Mouse (Mus musculus): ENCODE results near the gene Rarres2. TPM values are rescaled to one million over a fixed set of nuclear protein-coding genes. Genes with fewer than 3 reads are reported as not detected.

Gene Rarres2
- polyA plus RNA-seq, 1 experiment = 13.7 TPM

- Histone ChIP-seq H3K27me3 (ENCODE audit: control insufficient read depth, insufficient read depth, low read length) (no peaks in the 10 kb centered on the region), H3K4me3 (replicated peaks; ENCODE audit: insufficient read depth, low read depth, low read length) (peak within 1 kb of the TSS; percentile 79), H3K4me1 (ENCODE audit: control insufficient read depth, insufficient read depth, low read length) (peaks cover 10% of the 10 kb centered on the region), H3K27ac (ENCODE audit: insufficient read depth, low read length) (peak within 1 kb of the TSS; percentile 96)
- peak; percentile 48; the same call in 1 of the 2 replicates for TF ChIP-seq POLR2A (IDR thresholded peaks at IDR 0.05; ENCODE audit: borderline replicate concordance, insufficient read depth, low read length)
- TF ChIP-seq CTCF (IDR thresholded peaks at IDR 0.05; ENCODE audit: borderline replicate concordance, insufficient read depth, low read depth, low read length) = peak; percentile 59
- DNase-seq = peak; percentile 96 to 99
- 1% methylated on average over 45 of the region's 45 CpGs for WGBS
Observed at GRCm38 (mm10) chr6:48593158-48594042, 20.8 kb upstream of the Rarres2 start, which contains the start of the genes Repin1 and Gm44965. Gene Repin1 (plus strand): TSS chr6:48593883. Gene Gm44965 (plus strand): TSS chr6:48593941.

GRCm38 (mm10) chr6:48591871-48592270, 19.3 kb upstream of the Rarres2 start:
- H3K4me1 ChIP-seq (ENCODE audit: control insufficient read depth, insufficient read depth, low read length) = peaks cover 4% of the 10 kb centered on the region
- H3K27ac ChIP-seq (ENCODE audit: insufficient read depth, low read length) = no peak overlapping the region
- H3K27me3 ChIP-seq (ENCODE audit: control insufficient read depth, insufficient read depth, low read length) = no peaks in the 10 kb centered on the region
- WGBS = 96% methylated on average over 6 of the region's 6 CpGs
- H3K4me3 ChIP-seq (replicated peaks; ENCODE audit: insufficient read depth, low read depth, low read length) = no peak overlapping the region
- no peak for DNase-seq
- no peak for TF ChIP-seq CTCF (IDR thresholded peaks at IDR 0.05; ENCODE audit: borderline replicate concordance, insufficient read depth, low read depth, low read length)
- no peak for TF ChIP-seq POLR2A (IDR thresholded peaks at IDR 0.05; ENCODE audit: borderline replicate concordance, insufficient read depth, low read length)

DNA sequence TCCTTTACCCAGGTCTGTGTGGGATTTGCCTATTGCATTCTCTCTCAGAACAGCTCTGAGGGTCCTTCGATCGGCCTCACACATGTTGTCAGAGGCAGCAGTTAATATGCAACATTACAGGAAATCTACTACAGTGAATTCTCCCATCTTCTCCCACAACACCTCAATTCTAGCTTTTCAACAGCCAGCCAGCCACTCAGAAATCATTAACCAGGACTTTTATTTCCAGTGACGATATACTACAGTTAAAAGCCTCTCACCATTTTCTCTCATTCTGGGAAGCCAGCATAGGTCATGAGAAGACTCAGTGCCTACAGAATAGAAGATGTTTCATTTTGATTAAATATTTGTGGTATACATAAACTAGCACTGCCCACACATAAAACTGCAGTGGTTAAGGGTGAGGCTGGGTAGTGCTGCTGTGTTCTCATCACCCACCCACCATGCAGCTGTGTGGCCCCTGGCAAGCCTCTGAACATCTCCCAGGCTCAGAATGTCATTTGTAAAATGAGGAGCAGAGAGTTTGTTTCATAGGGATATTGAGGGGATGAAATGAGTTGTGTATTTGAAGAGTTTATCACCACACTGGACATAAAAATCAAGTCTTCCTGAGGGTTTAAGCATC, 18.7 kb upstream of the Rarres2 start:
- 93% methylated on average over 3 of the region's 3 CpGs for WGBS
- TF ChIP-seq CTCF (IDR thresholded peaks at IDR 0.05; ENCODE audit: borderline replicate concordance, insufficient read depth, low read depth, low read length) (no peak), POLR2A (IDR thresholded peaks at IDR 0.05; ENCODE audit: borderline replicate concordance, insufficient read depth, low read length) (no peak)
- Histone ChIP-seq H3K27me3 (ENCODE audit: control insufficient read depth, insufficient read depth, low read length) (no peaks in the 10 kb centered on the region), H3K4me1 (ENCODE audit: control insufficient read depth, insufficient read depth, low read length) (peaks cover 4% of the 10 kb centered on the region), H3K4me3 (replicated peaks; ENCODE audit: insufficient read depth, low read depth, low read length) (no peak overlapping the region), H3K27ac (ENCODE audit: insufficient read depth, low read length) (no peak overlapping the region)
- no peak for DNase-seq

- TF ChIP-seq CTCF (IDR thresholded peaks at IDR 0.05; ENCODE audit: borderline replicate concordance, insufficient read depth, low read depth, low read length) (no peak), POLR2A (IDR thresholded peaks at IDR 0.05; ENCODE audit: borderline replicate concordance, insufficient read depth, low read length) (no peak)
- WGBS = 64% methylated on average over 6 of the region's 6 CpGs
Observed at GRCm38 (mm10) chr6:48589194-48589750, 16.7 kb upstream of the Rarres2 start, which contains the start of gene Gm45021. Gene Gm45021 (plus strand): TSS chr6:48589610.

DNA sequence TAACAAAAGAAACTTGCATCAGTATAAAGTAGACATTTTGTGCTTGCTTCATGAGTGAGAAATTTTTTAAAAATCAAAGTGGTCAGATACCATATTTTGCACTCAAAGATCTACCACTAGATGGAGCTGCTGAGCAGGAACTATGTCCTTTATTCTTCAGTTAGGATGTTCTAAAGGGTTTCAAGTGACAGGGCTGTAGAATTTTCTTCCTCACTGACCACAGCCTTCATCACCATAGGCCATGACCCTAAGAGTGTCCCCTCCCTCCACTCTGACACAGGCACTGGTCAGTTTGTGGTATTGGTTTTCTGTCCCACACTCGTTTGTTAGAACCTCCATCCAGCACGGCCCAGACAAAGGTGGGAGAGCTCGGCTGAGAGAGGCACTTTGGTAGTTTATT, 9.4 kb upstream of the Rarres2 start:
- no peaks in the 10 kb centered on the region for H3K27me3 ChIP-seq (ENCODE audit: control insufficient read depth, insufficient read depth, low read length)
- 77% methylated on average over 3 of the region's 3 CpGs for WGBS
- H3K27ac ChIP-seq (ENCODE audit: insufficient read depth, low read length) = no peak overlapping the region
- H3K4me3 ChIP-seq (replicated peaks; ENCODE audit: insufficient read depth, low read depth, low read length) = no peak overlapping the region
- peak; percentile 38 to 50 for DNase-seq
- no peak for TF ChIP-seq POLR2A (IDR thresholded peaks at IDR 0.05; ENCODE audit: borderline replicate concordance, insufficient read depth, low read length)
- peak; percentile 31; the same call in 1 of the 2 replicates for TF ChIP-seq CTCF (IDR thresholded peaks at IDR 0.05; ENCODE audit: borderline replicate concordance, insufficient read depth, low read depth, low read length)
- peaks cover 2% of the 10 kb centered on the region; the same call in 1 of the 2 replicates for H3K4me1 ChIP-seq (ENCODE audit: control insufficient read depth, insufficient read depth, low read length)

More at GRCm38 (mm10) chr6:48589194-48589750, 16.7 kb upstream of the Rarres2 start, which contains the start of gene Gm45021:
- Histone ChIP-seq H3K4me1 (ENCODE audit: control insufficient read depth, insufficient read depth, low read length) (no peaks in the 10 kb centered on the region; the same call in 1 of the 2 replicates), H3K27me3 (ENCODE audit: control insufficient read depth, insufficient read depth, low read length) (no peaks in the 10 kb centered on the region), H3K27ac (ENCODE audit: insufficient read depth, low read length) (no peak within 1 kb of the TSS), H3K4me3 (replicated peaks; ENCODE audit: insufficient read depth, low read depth, low read length) (no peak within 1 kb of the TSS)
- no peak for DNase-seq

DNA sequence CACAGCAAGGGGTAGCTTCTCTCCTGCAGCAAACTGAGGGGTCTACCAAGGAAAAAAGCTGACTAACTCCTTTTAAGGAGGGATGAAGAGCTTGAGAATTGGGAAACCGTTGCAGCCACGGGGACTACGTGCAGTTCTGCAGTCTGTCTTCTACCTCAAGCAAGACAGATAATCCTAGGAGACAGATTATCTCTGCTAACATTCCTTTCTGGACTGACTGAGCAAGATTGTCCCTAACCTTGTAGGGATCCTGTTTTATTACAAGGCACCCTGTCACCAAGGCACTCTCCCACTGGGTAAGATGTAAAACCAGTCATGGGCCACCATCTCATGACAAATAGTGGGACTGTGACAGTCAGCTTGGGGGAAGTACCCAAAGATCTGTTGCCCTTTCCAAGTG, 8.7 kb upstream of the Rarres2 start:
- WGBS = 40% methylated on average over 3 of the region's 3 CpGs
- TF ChIP-seq CTCF (IDR thresholded peaks at IDR 0.05; ENCODE audit: borderline replicate concordance, insufficient read depth, low read depth, low read length) = no peak
- no peak for TF ChIP-seq POLR2A (IDR thresholded peaks at IDR 0.05; ENCODE audit: borderline replicate concordance, insufficient read depth, low read length)

GRCm38 (mm10) chr6:48579215-48579648, 6.6 kb upstream of the Rarres2 start:
- 18% methylated on average over 5 of the region's 5 CpGs for WGBS
- no peak for TF ChIP-seq CTCF (IDR thresholded peaks at IDR 0.05; ENCODE audit: borderline replicate concordance, insufficient read depth, low read depth, low read length)
- no peak for TF ChIP-seq POLR2A (IDR thresholded peaks at IDR 0.05; ENCODE audit: borderline replicate concordance, insufficient read depth, low read length)
- H3K4me1 ChIP-seq (ENCODE audit: control insufficient read depth, insufficient read depth, low read length) = peaks cover 2% of the 10 kb centered on the region; the same call in 1 of the 2 replicates
- no peak overlapping the region for H3K4me3 ChIP-seq (replicated peaks; ENCODE audit: insufficient read depth, low read depth, low read length)
- H3K27ac ChIP-seq (ENCODE audit: insufficient read depth, low read length) = peak overlapping the region; percentile 47; the same call in 1 of the 2 replicates
- H3K27me3 ChIP-seq (ENCODE audit: control insufficient read depth, insufficient read depth, low read length) = no peaks in the 10 kb centered on the region
- no peak for DNase-seq

More for the DNA sequence above, 8.7 kb upstream of the Rarres2 start:
- Histone ChIP-seq H3K4me3 (replicated peaks; ENCODE audit: insufficient read depth, low read depth, low read length) (no peak overlapping the region), H3K27ac (ENCODE audit: insufficient read depth, low read length) (no peak overlapping the region), H3K4me1 (ENCODE audit: control insufficient read depth, insufficient read depth, low read length) (peaks cover 2% of the 10 kb centered on the region; the same call in 1 of the 2 replicates), H3K27me3 (ENCODE audit: control insufficient read depth, insufficient read depth, low read length) (no peaks in the 10 kb centered on the region)
- DNase-seq = no peak

All from cerebellum, adult 2 months (tissue).